Mouse (Mus musculus) liver, embryonic 11.5 days (tissue): ENCODE measurements around the gene Mki67. TPM values are rescaled to one million over a fixed set of nuclear protein-coding genes. Genes with fewer than 3 reads are reported as not detected.

Experiments used
- polyA plus RNA-seq: library from polyadenylated mRNA; unstranded; fragments of >200 nt; fragmentation: Nextera tagmentation; extraction: Ambion mirVana; gene quantifications from 2 replicates; pipeline ENCODE4 v1.2.1, GENCODE M21; 2014

Mki67 gene
- polyA plus RNA-seq, 1 experiment from 2014 or later, result 79.3 TPM

Other genes with a start within 250 kb of the Mki67 start
- gene Clrn3, start 187.7 kb downstream of the Mki67 start, polyA plus RNA-seq, result 0.04 TPM in 1 of 2 replicates, not detected in the other
- gene Ptpre, start 178.9 kb downstream of the Mki67 start, polyA plus RNA-seq, result 5.4 and 7.0 TPM in 2 replicates